Mouse (Mus musculus) spleen, postnatal 4 days (tissue): ENCODE results near the gene Col6a5.

Experiments used
- DNase-seq, 2 experiments: peaks; one replicate each; pipeline ENCODE4 v3.0.0; 2022; ENCODE audit warnings: low spot score in 2 of 2

Gene Col6a5

GRCm38 (mm10) chr9:105827076-105827647 lies 133.3 kb downstream of the Col6a5 start:
- DNase-seq: no peak

- DNase-seq: no peak
These were observed 139.7 kb downstream of the Col6a5 start for GRCm38 (mm10) chr9:105820711-105821110.

GRCm38 (mm10) chr9:105819155-105819709 lies 141.2 kb downstream of the Col6a5 start:
- DNase-seq: no peak

GRCm38 (mm10) chr9:105814436-105814835 lies 146.0 kb downstream of the Col6a5 start:
- DNase-seq: no peak

- DNase-seq: no peak
These were observed 149.0 kb downstream of the Col6a5 start for GRCm38 (mm10) chr9:105811458-105811857.

- no peak for DNase-seq
These were observed 151.4 kb downstream of the Col6a5 start for GRCm38 (mm10) chr9:105808920-105809505.
